Mouse (Mus musculus) small intestine, adult 2 months (tissue): ENCODE results near the gene Cpsf7.

Source experiments
- CTCF ChIP-seq: fragments of 200-500 bp; IDR thresholded peaks from 2 replicates; pipeline ENCODE4 v1.5.1; 2012; ENCODE audit warnings: low read depth, mild to moderate bottlenecking, control low read depth, inconsistent platforms, low read length, moderate library complexity, mixed read lengths; ENCODE audit not compliant: insufficient replicate concordance, insufficient read length; ENCODE audit errors: extremely low read depth
- POLR2A ChIP-seq: fragments of 200-500 bp; IDR thresholded peaks from 2 replicates; pipeline ENCODE4 v1.6.1; 2012; ENCODE audit warnings: low read depth, mild to moderate bottlenecking, control low read depth, inconsistent platforms, low read length, moderate library complexity

DNA sequence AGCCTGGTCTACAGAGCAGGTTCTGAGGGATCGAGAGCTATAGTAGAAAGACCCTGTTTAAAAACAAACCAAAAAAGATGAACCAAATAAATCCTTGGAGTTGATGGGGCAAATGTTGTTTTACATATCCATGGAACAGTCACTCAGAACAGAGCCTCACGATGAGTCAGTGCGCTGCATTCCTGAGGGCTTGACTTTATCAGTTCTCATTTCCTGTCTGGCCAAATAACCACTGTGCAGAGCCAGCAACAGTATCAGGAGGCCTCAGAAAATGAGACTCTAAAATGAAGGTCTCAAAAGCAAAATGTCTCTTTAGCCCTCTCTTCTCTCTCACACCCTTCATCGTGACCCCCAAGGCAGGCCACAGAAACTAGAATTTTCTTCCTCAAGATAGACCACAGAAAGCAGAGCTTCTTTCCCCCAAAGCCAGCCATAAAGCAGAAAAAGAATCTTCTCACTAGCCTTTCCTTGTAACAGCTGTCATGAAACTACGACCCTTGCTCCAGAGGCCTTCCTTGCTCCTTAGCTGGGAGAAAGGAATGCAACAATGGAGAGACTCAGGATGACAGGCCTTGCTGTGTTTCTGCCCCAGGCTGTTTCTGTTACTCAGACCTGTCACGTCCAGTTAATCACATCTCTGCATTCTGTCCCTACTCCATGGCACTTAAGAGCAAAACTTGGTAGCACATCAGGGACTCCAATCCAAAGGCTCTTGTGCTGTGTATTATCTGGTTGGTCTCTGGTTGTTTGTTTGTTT, 36.7 kb downstream of the Cpsf7 start:
- no peak for TF ChIP-seq POLR2A
- TF ChIP-seq CTCF = no peak
